Mouse (Mus musculus): Measurements from ENCODE around the gene Serpinb9.

DNA sequence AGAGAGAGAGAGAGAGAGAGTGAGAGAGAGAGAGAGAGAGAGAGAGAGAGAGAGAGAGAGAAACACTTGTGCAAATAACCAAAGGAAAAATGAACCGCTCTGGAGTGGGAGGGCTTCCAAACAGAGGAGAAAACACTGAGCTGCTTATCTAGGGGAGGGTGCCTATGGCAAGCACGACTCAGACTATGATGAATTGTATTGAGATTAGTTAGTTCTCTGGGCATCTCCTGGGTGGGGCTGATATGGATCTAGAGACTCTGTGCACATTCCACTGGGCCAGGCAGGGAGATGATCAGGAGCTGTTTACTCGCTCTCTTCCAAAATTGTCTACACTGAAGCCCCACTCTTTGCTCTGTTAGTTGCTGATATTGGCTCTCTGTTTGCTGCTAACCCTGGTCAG lies 48.6 kb downstream of the Serpinb9 start:
- TF ChIP-seq POLR2A (IDR thresholded peaks at IDR 0.05; ENCODE audit: low read depth, low read length) (no peak), CTCF (IDR thresholded peaks at IDR 0.05; ENCODE audit: borderline replicate concordance, insufficient read depth, low read length) (no peak)
